Mouse (Mus musculus) T-helper 1 cell (primary cell): ENCODE measurements at regions not wholly inside any gene's neighbourhood (a gene's known extent, or its start where the extent isn't known, plus 50 kb on each side); places are given as distances from the start of the nearest gene placed in this dataset.
"Not testable (repeated sequence)": the region's sequence is repeated elsewhere in the genome, so short reads cannot be mapped to it uniquely, and the experiment has no call there.

Experiments
- in situ Hi-C: fragments of 300-600 bp; cut with MboI, MseI; formaldehyde crosslinking; loops from one replicate; pipeline ENCODE4 v1.15.1; 2025; ENCODE audit warnings: high pct_unique_total_duplicates

DNA sequence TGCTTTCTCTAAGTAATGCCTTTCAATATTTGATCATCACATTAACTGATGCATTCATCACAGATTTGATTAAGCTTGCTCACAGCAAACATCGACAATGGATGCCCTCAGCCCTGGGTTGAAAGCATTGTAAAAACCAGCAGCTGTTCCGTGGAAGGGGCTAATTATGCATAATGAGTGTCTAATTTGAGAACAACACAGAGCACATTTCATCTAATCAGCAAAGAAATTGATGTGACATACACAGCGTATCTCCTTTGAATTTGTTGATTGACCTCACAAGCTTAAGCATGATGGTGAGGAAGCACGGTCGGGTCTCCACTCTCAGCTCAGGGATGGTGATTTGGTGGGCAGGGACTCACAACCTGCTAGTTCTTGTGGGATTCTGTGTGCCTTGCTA is 84.0 kb upstream of the Ttc29 start:
- in situ Hi-C loops: no loop called here

DNA sequence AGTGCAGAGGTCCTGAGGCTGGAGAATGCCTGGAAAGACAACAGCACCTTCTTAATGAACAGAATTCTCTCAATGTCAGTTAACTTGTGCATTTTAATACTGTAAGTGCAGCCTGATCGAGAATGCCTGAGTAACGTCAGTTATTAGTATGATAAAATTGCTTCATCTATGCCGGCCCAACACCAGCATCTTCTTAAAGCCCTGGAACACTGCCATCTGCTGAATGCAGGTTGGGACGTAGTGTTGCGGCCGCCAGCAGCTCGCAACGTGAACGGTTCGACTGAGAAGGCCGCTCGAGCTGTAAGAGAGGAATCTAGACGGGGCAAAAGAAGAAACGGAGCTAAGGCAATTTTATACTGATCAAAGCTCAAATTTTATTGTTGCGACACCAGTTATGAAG is 73.6 kb upstream of the Ttc29 start:
- in situ Hi-C loops: not testable (repeated sequence)

DNA sequence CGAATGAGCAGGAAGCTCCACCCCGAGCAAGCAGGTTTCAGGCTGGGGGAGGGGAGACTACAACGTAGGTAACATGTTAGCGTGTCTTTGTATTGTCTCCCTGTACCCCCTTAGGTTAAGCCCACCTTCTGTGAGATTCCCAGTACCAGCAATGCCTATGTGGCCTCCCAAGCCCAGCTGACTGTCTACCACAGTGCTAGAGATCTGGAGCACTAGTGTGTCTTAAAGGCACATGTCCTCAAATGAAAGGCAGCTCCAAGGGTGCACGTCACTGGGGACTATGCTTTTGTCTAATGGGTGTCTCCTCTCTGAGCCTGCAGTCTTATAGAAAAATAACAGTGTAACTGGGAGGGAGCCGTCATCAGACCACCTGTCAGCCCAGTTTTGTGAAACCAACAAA is 65.9 kb upstream of the Ttc29 start:
- in situ Hi-C loops: no loop called here

DNA sequence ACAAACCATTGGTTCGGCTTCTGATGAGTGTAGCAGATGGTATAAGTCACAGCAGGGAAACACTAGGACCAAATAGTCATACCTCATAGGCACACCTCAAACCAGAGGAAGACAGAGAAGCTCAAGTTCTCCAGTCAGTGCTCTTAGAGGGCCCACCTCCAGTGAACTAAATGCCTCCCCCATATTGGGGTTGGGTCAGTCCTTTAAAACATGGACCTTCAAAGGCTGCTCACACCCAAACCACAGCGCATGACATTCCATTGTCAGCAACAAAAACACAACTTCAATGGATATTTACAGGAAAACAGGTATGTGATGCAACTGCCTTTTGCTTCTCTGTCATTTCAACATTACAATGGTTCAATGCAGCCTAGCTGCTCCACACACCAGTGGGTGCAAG is 65.1 kb upstream of the Ttc29 start:
- in situ Hi-C loops: no loop called here

DNA sequence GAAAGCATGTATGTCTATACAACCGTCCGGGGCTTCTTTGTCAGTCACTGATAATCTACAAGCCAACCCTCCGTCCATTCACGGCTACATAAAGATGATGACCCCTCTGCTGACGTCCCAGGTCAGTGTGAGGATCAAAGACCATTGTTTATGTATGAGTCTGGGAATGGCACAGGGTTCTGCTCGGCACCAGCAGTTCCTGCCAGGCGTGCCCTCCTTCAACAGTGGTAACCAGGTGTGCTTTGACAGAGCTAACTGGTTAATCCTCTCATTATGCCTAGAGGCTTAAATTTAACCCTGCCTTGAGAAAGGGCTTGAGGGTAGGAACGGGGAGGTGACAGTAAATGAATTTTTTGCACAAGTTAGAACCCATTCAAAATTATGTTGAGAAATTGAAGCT is 58.2 kb upstream of the Ttc29 start:
- in situ Hi-C loops: no loop called here

DNA sequence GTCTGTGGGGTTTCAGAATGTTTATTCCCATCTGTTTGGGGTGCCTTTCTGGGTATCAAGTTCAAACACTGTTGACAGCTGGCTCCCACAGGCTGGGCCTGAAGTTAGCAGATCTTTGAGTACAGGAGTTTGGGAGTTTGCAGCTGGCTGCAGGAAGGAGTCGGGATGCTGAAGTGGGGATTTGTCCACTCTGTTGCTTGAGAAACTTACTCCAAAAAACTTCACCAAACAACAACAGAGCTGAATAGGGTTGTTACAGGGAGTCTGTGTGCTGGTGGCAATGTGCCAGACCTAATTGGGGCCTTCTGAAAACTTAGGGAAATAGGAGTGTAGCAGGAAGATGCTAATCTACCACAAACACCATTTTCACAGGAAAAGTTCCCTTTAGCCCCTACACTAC is 51.1 kb upstream of the Ttc29 start:
- in situ Hi-C loops: no loop called here

DNA sequence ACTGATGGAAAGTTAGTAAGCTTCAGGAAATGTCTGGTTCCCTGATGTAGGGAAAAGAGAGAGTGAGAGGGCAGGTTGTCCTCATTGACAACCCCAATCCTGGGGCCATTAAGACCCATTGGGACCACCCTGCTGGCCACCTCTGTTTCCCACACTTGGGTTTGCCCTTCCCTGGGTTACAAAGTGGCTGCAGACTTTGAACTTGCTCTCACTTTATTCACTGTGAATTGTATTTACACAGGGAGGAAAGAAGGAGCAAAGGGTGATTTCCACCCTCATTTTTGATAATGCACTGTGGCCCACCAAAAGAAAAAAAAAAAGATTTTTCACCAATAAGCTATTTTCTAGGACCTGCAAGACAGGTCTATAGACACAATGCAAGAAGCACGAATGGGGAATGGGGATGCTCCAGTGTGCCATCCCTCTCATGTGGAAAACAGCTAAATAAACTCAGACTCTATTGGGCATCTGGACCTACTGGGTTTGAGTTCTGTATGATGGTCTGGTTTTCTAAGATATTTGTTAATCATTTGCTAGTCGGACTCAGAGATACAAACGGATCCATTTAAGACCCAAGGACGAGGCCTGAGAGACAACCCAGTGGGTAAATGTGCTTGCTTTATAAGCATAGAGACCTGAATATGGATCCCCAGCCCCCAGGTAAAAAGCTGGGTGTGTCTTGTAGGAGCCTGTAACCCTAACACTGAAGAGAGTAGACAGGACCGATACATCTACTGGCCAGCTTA is 50.2 kb upstream of the Ttc29 start:
- in situ Hi-C loops: no loop called here
